Mouse (Mus musculus): ENCODE data around the gene Akr1b10. TPM values are rescaled to one million over a fixed set of nuclear protein-coding genes. Genes with fewer than 3 reads are reported as not detected.

Akr1b10 gene
- polyA plus RNA-seq (2012; fragmentation: generic; extraction: Trizol): 10 to 100 TPM in 1 of 2 experiments, 1 to 10 TPM in 1; 6.1 to 22.8 TPM

DNA sequence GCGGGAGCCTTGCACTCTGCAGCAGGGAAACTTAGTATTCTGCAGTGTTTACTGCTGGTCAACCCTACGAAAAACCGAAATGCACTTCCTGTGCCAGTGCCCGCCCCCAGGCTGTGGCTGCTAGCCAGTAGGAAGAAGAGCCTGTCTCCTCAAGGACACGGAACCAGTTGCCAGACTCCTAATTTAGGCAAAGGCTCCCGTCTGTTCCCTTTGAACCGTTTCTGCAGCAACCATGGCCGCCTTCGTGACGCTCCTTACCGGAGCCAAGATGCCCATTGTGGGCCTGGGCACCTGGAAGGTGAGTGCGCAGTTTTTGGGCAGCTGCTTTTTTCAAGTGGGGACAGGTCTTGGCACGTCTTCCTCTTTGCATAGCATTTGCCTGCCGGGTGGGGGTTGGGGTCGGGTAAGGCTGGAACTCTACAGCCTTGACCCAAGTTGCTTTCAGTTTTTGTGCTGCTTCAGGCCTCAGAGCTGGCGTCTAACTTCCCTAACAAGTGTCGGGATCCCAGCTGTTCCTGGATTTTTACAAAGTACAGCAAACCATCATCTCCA lies at the start of gene Akr1b10:
Gene Akr1b10 (plus strand): TSS at position 109 of the 552 bp plus-strand sequence.

GRCm38 (mm10) chr6:34353658-34354353 lies 30.2 kb upstream of the Akr1b10 start, which contains the start of gene Akr1b8:
TSS of gene Akr1b8 (plus strand) at chr6:34354119.

DNA sequence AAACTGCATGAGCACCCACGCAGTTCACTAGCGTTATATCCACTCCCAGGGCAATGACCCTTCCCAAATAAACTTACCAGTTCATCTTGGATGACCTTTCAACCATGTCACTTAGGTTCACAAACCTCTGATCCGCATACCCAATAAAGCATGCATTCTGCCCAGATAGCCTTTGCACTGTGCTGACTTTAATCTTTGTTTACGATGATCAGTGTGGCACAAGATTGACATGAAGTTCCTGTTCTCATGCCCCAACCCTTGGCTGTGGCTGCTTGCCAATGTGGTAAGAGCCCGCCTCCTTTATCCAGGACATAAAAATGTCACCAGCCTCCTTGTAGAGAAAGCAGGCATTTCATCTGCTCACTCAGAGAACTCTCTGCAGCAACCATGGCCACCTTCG lies 28.0 kb downstream of the Akr1b10 start, which contains the start of gene Akr1b7:
Gene Akr1b7 (plus strand): TSS at position 312 of the 400 bp plus-strand sequence.

Other genes starting within 250 kb of the Akr1b10 start
- 10 to 100 TPM in 1 of 2 experiments, 1 to 10 TPM in 1; 5.6 to 20.8 TPM for gene Slc35b4, start 207.1 kb upstream of the Akr1b10 start, polyA plus RNA-seq (2012; fragmentation: generic; extraction: Trizol)
- 100 to 1,000 TPM; 136 to 374 TPM for gene Akr1b3, start 66.7 kb upstream of the Akr1b10 start, polyA plus RNA-seq (2012; fragmentation: generic; extraction: Trizol)
- 10 to 100 TPM; 57.6 to 76.8 TPM for gene Akr1b8, start 30.1 kb upstream of the Akr1b10 start, polyA plus RNA-seq (2012; fragmentation: generic; extraction: Trizol)
- gene Akr1b7, start 28.1 kb downstream of the Akr1b10 start, polyA plus RNA-seq (2012; fragmentation: generic; extraction: Trizol): under 1 TPM; 0.04 TPM
- 10 to 100 TPM; 10.5 TPM for gene Bpgm, start 92.0 kb downstream of the Akr1b10 start, polyA plus RNA-seq (2012; fragmentation: generic; extraction: Trizol)
- 100 to 1,000 TPM in 1 of 2 experiments, 10 to 100 TPM in 1; 27.1 to 110 TPM for gene Cald1, start 214.3 kb downstream of the Akr1b10 start, polyA plus RNA-seq (2012; fragmentation: generic; extraction: Trizol)

Measured in C3H10T1/2 (cell line).